Mouse (Mus musculus) stomach, embryonic 14.5 days (tissue): ENCODE data around the gene Hic1. TPM values are rescaled to one million over a fixed set of nuclear protein-coding genes. Genes with fewer than 3 reads are reported as not detected.
A peak's percentile ranks its signal among the peaks of the same experiment; 100 is the strongest.

ENCODE experiments used
- ATAC-seq: fragments of 200-750 bp; cut with Nextera tagmentation; 2 replicates; pipeline ENCODE4 v1.8.0; 2017; ENCODE audit warnings: low read depth, moderate TSS enrichment; ENCODE audit not compliant: insufficient number of reproducible peaks, insufficient read depth, low FRiP score
- H3K27ac ChIP-seq: fragments of 300-500 bp; sonication (generic); 2 replicates; pipeline ENCODE4 v1.5.1; 2014; ENCODE audit warnings: mild to moderate bottlenecking, low read length, moderate library complexity, mixed read lengths
- H3K27me3 ChIP-seq: fragments of 300-500 bp; sonication (generic); 2 replicates; pipeline ENCODE4 v1.6.1; 2014; ENCODE audit warnings: low read length, control low read depth, mixed read lengths; ENCODE audit not compliant: control insufficient read depth, insufficient read depth
- H3K36me3 ChIP-seq: fragments of 300-500 bp; sonication (generic); 2 replicates; pipeline ENCODE4 v1.6.1; 2014; ENCODE audit warnings: mild to moderate bottlenecking, control low read depth, low read length, moderate library complexity, mixed read lengths; ENCODE audit not compliant: control insufficient read depth, insufficient read depth
- H3K4me1 ChIP-seq: fragments of 300-500 bp; sonication (generic); 2 replicates; pipeline ENCODE4 v1.6.1; 2014; ENCODE audit warnings: low read length, control low read depth, mixed read lengths; ENCODE audit not compliant: control insufficient read depth, insufficient read depth
- H3K4me2 ChIP-seq: fragments of 300-500 bp; sonication (generic); replicated peaks from 2 replicates; pipeline ENCODE4 v1.6.1; 2014; ENCODE audit warnings: low read depth, low read length, control low read depth
- H3K4me3 ChIP-seq: fragments of 300-500 bp; sonication (generic); 2 replicates; pipeline ENCODE4 v1.5.1; 2014; ENCODE audit warnings: low read depth, low read length, control low read depth
- H3K9ac ChIP-seq: fragments of 300-500 bp; sonication (generic); replicated peaks from 2 replicates; pipeline ENCODE4 v1.6.1; 2014; ENCODE audit warnings: low read depth, mild to moderate bottlenecking, control low read depth, low read length, moderate library complexity, mixed read lengths
- H3K9me3 ChIP-seq: fragments of 300-500 bp; sonication (generic); 2 replicates; pipeline ENCODE4 v1.6.1; 2016; ENCODE audit warnings: low read depth, low read length, control low read depth; ENCODE audit not compliant: control insufficient read depth
- WGBS: fragments of 180-500 bp; shearing (Covaris S2); extraction: QIAGEN DNeasy Blood & Tissue Kit; methylation state at CpG from one replicate; pipeline ENCODE4 v1.1.7; 2014; 5-methylcytosine and 5-hydroxymethylcytosine counted together
- polyA plus RNA-seq: library from polyadenylated mRNA; unstranded; fragments of >200 nt; fragmentation: Nextera tagmentation; extraction: Ambion mirVana; gene quantifications from 2 replicates; pipeline ENCODE4 v1.2.1, GENCODE M21; 2014

Gene Hic1
- polyA plus RNA-seq, 1 experiment from 2014 or later = 13.8 TPM

DNA sequence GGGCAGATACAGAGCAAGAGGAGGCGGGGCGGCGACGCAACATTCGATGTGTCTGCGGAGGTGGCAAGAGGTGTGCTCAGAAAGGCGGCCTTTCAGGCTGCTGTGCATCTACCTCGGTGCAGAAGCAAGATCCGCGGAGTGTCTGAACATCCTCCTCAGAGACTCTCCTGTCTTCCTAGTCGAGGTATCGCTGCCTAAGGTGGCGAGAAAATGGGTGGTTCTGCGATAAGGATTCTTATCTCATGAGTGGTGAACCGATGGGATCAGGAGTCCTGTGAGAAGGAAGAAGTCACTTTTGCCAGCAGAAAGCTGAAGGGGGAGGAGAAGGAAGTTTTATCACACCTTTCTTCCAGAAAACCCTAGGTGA lies 4.5 kb upstream of the Hic1 start:
- no peak for ATAC-seq
- no peaks in the 10 kb centered on the region; the same call in 1 of the 2 replicates for H3K36me3 ChIP-seq
- H3K4me1 ChIP-seq = peaks cover 28% of the 10 kb centered on the region
- 1% methylated on average over 15 of the region's 15 CpGs for WGBS
- H3K4me3 ChIP-seq = peak overlapping the region; percentile 51
- H3K27me3 ChIP-seq = 0 out of 2 replicates have a peak, but pooled peaks cover 8% of the 10 kb centered on the region
- no peak overlapping the region for H3K9ac ChIP-seq
- H3K4me2 ChIP-seq = peak overlapping the region; percentile 96
- H3K27ac ChIP-seq = no peak overlapping the region
- H3K9me3 ChIP-seq = no peaks in the 10 kb centered on the region

DNA sequence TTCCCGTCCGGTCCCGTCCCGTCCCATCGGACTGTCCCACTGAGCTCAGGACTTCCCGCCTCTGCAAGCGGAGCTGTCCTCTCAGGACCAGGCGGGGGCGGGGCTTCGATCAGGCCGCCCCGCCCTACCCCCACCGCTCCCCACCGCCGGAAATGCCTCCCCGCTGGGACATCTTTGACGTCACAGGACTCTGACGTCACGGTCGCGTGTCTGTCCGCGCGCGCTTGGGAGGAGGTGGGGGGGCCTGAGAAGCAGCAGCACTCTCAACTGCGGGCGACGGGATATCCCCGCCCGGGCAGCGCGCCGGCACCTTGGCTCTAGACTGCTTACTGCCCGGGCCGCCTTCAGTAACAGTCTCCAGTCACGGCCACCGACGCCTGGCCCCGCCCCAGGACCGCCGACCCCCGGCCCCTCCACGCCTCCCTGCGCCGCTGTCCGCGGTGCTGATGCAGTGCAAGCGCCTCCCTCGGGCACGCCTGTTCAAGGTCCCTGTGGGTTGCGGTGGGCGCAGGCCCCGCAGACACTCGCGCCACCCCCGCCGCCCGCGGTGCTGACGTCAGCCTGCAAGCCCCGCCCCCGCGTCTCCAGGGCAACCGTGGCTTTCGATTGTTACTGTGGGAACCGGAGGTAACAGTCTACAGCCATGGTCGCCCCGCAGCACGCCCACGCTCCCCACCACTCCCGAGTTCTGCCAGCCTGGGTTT lies 3.9 kb upstream of the Hic1 start:
- no peak overlapping the region for H3K9ac ChIP-seq
- ATAC-seq = peak; percentile 57
- H3K27me3 ChIP-seq = 0 out of 2 replicates have a peak, but pooled peaks cover 8% of the 10 kb centered on the region
- under 1% methylated on average over 69 of the region's 71 CpGs for WGBS
- H3K9me3 ChIP-seq = no peaks in the 10 kb centered on the region
- H3K27ac ChIP-seq = no peak overlapping the region
- peak overlapping the region; percentile 96 for H3K4me2 ChIP-seq
- no peaks in the 10 kb centered on the region; the same call in 1 of the 2 replicates for H3K36me3 ChIP-seq
- peaks cover 28% of the 10 kb centered on the region for H3K4me1 ChIP-seq
- H3K4me3 ChIP-seq = peak overlapping the region; percentile 51

DNA sequence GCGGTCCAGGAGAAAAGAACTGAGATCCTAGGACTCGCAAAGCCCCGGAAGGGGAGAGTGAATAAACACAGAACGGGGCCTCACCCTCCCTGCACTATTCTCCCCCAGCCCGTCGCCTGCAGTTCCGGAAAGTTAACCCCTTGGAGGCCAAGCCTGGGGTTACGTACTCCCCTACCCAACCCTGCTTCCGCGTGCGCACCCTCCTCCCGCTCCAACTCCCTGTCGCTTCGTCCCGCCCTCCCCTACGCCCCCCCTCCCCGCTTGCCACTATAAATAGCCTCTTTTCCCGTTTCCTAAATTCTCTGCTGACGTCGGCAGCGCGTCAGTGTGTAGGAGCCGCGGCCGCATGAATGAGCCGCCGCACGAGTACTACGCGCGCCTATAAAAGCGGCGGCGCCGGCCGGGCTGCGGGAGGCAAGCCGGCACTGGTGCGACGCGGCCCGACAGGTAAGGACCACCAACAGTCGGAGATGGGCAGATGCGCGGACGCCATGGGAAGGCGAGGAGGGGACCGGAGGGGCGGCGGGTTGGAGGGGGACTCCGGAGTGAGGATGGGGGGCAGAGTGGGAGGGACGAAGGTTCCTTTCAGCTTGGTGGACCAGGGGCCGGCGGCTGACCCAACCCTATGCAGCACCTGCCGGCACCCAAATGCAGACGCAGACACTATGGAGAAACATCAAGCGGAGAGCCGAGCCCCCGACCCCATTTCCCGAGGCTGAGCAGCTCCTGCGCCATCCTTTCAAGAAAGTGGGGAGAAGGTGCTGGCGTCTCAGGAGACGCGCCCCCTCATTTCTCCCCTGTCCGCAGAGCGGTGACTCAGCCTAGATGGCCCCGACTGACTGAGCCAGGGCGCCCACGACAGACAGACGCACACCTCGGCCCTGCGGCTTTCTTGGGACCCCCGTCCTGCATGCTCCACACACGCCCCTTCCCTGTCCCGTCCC lies 3.1 kb upstream of the Hic1 start:
- peaks cover 20% of the 10 kb centered on the region; the same call in 1 of the 2 replicates for H3K4me1 ChIP-seq
- peak overlapping the region; percentile 51 for H3K4me3 ChIP-seq
- no peaks in the 10 kb centered on the region for H3K9me3 ChIP-seq
- H3K9ac ChIP-seq = 0 out of 2 replicates have a peak overlapping the region, but pooled peaks have one; percentile 3
- 0 out of 2 replicates have a peak, but pooled peaks cover 8% of the 10 kb centered on the region for H3K27me3 ChIP-seq
- WGBS = under 1% methylated on average over 71 of the region's 75 CpGs
- H3K27ac ChIP-seq = no peak overlapping the region
- H3K36me3 ChIP-seq = no peaks in the 10 kb centered on the region; the same call in 1 of the 2 replicates
- peak overlapping the region; percentile 96 for H3K4me2 ChIP-seq
- no peak for ATAC-seq

DNA sequence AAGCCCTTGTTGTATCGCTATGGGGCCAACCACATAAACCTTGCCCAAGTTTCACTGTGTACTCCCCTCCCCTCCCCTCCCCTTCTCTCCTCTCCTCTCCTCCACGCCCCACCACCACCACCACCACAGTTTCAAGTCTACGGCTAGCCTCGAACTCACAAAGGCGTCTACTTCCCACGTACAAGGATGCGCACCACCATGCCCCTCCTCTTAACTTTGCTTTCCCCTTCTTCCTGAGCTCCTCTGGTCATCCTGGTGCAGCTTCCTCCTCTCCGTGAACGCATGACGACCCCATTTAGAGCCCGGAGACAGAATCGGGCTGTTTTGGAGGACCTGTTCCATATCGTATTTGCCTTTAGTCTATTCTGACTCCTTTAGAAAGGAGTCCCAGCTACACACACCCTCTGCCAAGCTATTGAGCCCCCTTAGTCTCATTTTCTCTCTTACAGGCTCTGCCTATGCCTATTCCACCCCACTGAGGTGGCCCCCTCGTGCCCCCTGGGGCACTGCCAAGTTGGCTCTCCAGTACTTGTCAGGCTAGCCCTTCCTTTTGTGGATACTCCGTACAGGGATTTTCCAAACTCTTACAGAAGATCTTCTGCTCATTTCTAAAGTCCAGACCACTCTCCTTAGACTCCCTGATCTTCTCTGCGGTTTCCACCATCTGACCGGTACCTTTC lies 2.0 kb upstream of the Hic1 start:
- Histone ChIP-seq H3K27me3 (0 out of 2 replicates have a peak, but pooled peaks cover 8% of the 10 kb centered on the region), H3K4me1 (peaks cover 20% of the 10 kb centered on the region; the same call in 1 of the 2 replicates), H3K9me3 (no peaks in the 10 kb centered on the region), H3K4me2 (peak overlapping the region; percentile 96), H3K9ac (no peak overlapping the region), H3K36me3 (peaks cover 7% of the 10 kb centered on the region), H3K27ac (no peak overlapping the region), H3K4me3 (peak overlapping the region; percentile 85; the same call in 1 of the 2 replicates)
- ATAC-seq = no peak
- 10% methylated on average over 17 of the region's 17 CpGs for WGBS

DNA sequence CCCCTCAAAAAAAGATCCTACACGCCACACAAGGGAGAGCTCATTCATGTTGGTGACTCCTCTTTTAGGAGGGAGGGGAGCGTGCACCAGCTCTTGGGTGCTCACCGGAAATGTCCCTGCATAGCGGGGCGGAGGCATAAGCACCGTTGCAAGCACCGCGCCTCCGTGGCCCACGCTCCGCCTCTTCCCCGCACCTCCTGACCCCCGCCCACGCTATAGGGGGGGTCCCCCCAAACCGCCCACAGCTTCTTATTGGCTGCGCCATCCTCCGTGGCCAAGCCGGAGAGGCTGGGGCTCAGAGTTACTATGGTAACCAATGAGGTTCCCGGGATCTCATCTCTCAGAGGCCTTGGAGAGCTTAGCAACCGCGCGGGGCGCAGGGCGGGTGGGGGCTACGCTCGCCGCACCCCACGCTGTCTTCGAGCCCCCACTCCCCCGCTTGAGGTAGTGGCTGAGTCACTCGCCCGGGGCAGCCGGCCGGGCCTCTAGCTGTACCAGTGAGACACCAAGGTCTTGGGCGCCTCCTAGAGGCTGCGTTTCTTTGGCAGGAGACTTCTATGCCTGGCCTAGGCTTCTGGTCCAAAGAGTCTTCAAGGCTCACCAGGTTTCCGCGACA lies 925 bp upstream of the Hic1 start:
- ATAC-seq = peak; percentile 42
- no peaks in the 10 kb centered on the region for H3K9me3 ChIP-seq
- WGBS = under 1% methylated on average over 38 of the region's 38 CpGs
- H3K27ac ChIP-seq = peak overlapping the region; percentile 35; the same call in 1 of the 2 replicates
- peak overlapping the region; percentile 85 for H3K4me3 ChIP-seq
- H3K4me1 ChIP-seq = peaks cover 29% of the 10 kb centered on the region; the same call in 1 of the 2 replicates
- H3K9ac ChIP-seq = no peak overlapping the region; the same call in 1 of the 2 replicates
- H3K4me2 ChIP-seq = peak overlapping the region; percentile 63
- peaks cover 16% of the 10 kb centered on the region for H3K36me3 ChIP-seq
- H3K27me3 ChIP-seq = 0 out of 2 replicates have a peak, but pooled peaks cover 8% of the 10 kb centered on the region

DNA sequence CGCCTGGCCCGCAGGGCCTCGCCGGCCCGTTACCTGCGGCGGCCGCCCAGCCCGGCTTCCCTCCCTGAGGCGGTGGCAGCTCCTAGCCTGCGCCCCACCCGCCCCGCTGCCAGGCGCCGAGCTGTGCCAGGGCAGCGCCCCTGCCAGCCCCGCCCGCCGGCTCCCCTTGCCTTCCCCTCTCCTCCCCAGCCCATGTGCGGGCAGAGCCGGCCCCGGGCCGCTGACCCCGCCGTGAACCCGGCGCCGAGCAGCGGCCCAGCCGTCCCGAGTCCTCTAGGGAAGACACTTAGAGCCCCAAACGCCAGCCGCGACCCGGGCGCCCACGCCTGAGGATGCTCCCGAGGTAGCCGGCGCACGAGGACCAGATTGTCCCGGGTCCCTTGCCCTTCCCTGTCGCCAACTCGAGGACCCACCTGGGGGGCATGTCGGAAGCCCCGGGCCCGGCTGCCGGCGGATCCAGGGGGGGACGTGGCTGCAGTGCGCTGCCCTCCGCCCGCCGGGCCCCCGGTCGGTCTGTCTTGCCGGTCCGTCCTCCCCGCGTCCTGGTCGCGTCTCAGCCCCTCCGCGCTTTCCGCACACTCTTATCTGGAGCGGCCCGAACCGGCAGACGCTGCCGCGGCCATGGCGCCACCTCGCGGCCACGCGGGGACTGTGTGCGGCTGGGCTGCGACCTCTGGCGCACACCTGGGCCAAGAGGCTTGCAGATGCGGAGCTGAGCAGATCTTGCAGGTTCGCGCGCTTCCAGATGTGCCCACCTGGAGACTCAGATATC lies 543 bp downstream of the Hic1 start:
- peak overlapping the region; percentile 97 for H3K9ac ChIP-seq
- peak overlapping the region; percentile 63 for H3K4me2 ChIP-seq
- WGBS = under 1% methylated on average over 78 of the region's 83 CpGs
- 0 out of 2 replicates have a peak, but pooled peaks cover 8% of the 10 kb centered on the region for H3K27me3 ChIP-seq
- peak; percentile 24; the same call in 1 of the 2 replicates for ATAC-seq
- peak overlapping the region; percentile 98 for H3K27ac ChIP-seq
- peaks cover 26% of the 10 kb centered on the region for H3K36me3 ChIP-seq
- peaks cover 31% of the 10 kb centered on the region for H3K4me1 ChIP-seq
- H3K4me3 ChIP-seq = peak overlapping the region; percentile 85
- H3K9me3 ChIP-seq = no peaks in the 10 kb centered on the region
